Comparison of ENCODE assay signal across 8 mouse cellular contexts in the genomic region with DNA sequence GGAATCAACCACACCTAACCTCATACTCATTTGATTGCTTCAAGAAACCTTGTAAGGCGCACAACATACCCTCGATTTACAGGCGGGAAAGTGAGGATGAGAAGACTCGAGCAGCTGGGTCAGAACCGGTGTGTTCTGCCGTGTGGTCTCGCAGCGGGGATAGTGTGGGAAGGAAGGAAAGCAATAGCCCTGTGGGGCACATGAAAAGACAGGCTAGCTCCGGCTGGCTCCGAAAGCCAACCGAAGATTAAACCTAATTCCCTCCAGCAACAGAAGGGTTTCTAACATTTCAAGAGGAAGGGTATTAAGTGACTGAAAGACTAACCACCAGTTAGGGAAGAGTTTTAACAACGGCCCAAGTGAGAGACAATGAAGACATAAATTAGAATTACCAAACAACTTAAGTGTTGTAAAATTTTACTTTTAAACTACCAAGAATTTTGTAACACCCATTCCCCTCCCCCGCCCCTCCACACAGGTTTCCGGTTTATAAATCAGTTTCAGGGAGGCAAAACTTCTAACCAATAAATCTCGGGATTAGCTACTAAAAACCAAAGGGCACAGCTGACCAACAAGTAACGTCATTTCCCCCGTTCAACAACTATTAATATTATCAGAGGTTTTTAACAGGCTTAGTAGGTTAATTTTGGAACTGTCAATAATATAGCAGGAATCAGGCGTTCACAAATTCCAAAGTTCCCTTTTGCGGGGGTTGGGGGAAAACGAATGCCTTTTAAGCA. TPM values are rescaled to one million over a fixed set of nuclear protein-coding genes. Genes with fewer than 3 reads are reported as not detected.
DNase-seq lines count a peak whose midpoint lies in the region; ATAC-seq and TF ChIP-seq lines count a peak whose summit lies in the region.

No protein-coding gene starts in this region.

- peaks cover 12% of the 10 kb centered on the region for H3K79me2 ChIP-seq in heart, adult 2 months (replicated peaks; ENCODE audit: control insufficient read depth, insufficient read depth, low read length)

- peaks cover 17% of the 10 kb centered on the region for H3K4me1 ChIP-seq in heart, adult 2 months (ENCODE audit: control insufficient read depth, insufficient read depth, low read length)
- H3K4me1 ChIP-seq in G1E (ENCODE audit: insufficient read depth, low read depth, low read length): peaks cover 61% of the 10 kb centered on the region
- peaks cover 24% of the 10 kb centered on the region for H3K4me1 ChIP-seq in heart, embryonic 15.5 days (replicated peaks)
- H3K4me1 ChIP-seq in liver, embryonic 13.5 days (replicated peaks): peaks cover 47% of the 10 kb centered on the region

- no peak for DNase-seq in heart, adult 2 months
- no peak for DNase-seq in heart, postnatal 36 days
- no peak for DNase-seq in G1E (ENCODE audit: low spot score)
- DNase-seq in liver, embryonic 13.5 days: no peak
- no peak for DNase-seq in ovary, postnatal 10 days (ENCODE audit: low spot score)
- no peak for DNase-seq in right cerebral cortex, postnatal 4 days
- DNase-seq in urinary bladder, postnatal 4 days (ENCODE audit: low spot score in 2 of 2): no peak

- no peaks in the 10 kb centered on the region for H3K27me3 ChIP-seq in heart, adult 2 months (ENCODE audit: control insufficient read depth, insufficient read depth, low read length)
- H3K27me3 ChIP-seq in G1E (ENCODE audit: insufficient read depth, low read length): no peaks in the 10 kb centered on the region
- no peaks in the 10 kb centered on the region for H3K27me3 ChIP-seq in heart, embryonic 15.5 days
- no peaks in the 10 kb centered on the region for H3K27me3 ChIP-seq in liver, embryonic 13.5 days

- TF ChIP-seq EP300 in heart, adult 2 months (IDR thresholded peaks at IDR 0.05; ENCODE audit: insufficient read depth, low read depth, low read length): no peak

- H3K4me3 ChIP-seq in heart, adult 2 months: peak overlapping the region; percentile 90
- H3K4me3 ChIP-seq in G1E (ENCODE audit: low read depth, low read length): peak overlapping the region; percentile 96
- peak overlapping the region; percentile 90 for H3K4me3 ChIP-seq in heart, embryonic 15.5 days
- peak overlapping the region; percentile 99 for H3K4me3 ChIP-seq in liver, embryonic 13.5 days (replicated peaks)

- ATAC-seq in G1E (ENCODE audit: extremely low read depth, insufficient number of reproducible peaks, low FRiP score, poor library complexity, severe bottlenecking): no peak
- no peak for ATAC-seq in heart, embryonic 15.5 days (replicated peaks; ENCODE audit: insufficient number of reproducible peaks, insufficient read depth, low FRiP score, low read depth)
- no peak for ATAC-seq in liver, embryonic 13.5 days (ENCODE audit: low read depth)

- intact Hi-C loops in heart, adult 2 months (cut with DNase I): loop anchor here (2.0 kb wide), 1 partner anchor 54 kb away; no protein-coding TSS in a partner anchor
- intact Hi-C loops in heart, postnatal 36 days (cut with DNase I): loop anchor here (5.0 kb wide), 1 partner anchor 87 kb away; a partner anchor contains a TSS

- H3K27ac ChIP-seq in heart, adult 2 months: peak overlapping the region; percentile 98
- H3K27ac ChIP-seq in heart, embryonic 15.5 days: peak overlapping the region; percentile 98
- H3K27ac ChIP-seq in liver, embryonic 13.5 days: peak overlapping the region; percentile 96

- H3K4me2 ChIP-seq in heart, embryonic 15.5 days: peak overlapping the region; percentile 74
- H3K4me2 ChIP-seq in liver, embryonic 13.5 days: peak overlapping the region; percentile 86

- H3K9me3 ChIP-seq in G1E (replicated peaks): no peaks in the 10 kb centered on the region
- no peaks in the 10 kb centered on the region for H3K9me3 ChIP-seq in heart, embryonic 15.5 days (replicated peaks)
- H3K9me3 ChIP-seq in liver, embryonic 13.5 days (replicated peaks): no peaks in the 10 kb centered on the region

- no peak for TF ChIP-seq CTCF in heart, adult 2 months (IDR thresholded peaks at IDR 0.05)
- TF ChIP-seq CTCF in G1E (IDR thresholded peaks at IDR 0.05; ENCODE audit: low read depth, low read length): no peak

- H3K36me3 ChIP-seq in heart, adult 2 months (ENCODE audit: control insufficient read depth, insufficient read depth, low read length): peaks cover 16% of the 10 kb centered on the region
- H3K36me3 ChIP-seq in G1E (replicated peaks): peaks cover 70% of the 10 kb centered on the region
- peaks cover 32% of the 10 kb centered on the region; the same call in 1 of the 2 replicates for H3K36me3 ChIP-seq in heart, embryonic 15.5 days
- H3K36me3 ChIP-seq in liver, embryonic 13.5 days: peaks cover 48% of the 10 kb centered on the region

- TF ChIP-seq POLR2A in heart, adult 2 months (IDR thresholded peaks at IDR 0.05; ENCODE audit: insufficient read depth, low read depth, low read length): no peak

- 3% methylated on average over 20 of the region's 20 CpGs for WGBS in heart, adult 2 months
- 12% methylated on average over 20 of the region's 20 CpGs for WGBS in heart, embryonic 15.5 days
- 27% methylated on average over 20 of the region's 20 CpGs for WGBS in liver, embryonic 13.5 days (ENCODE audit: insufficient replicate concordance)

- H3K9ac ChIP-seq in heart, adult 2 months (ENCODE audit: low read depth, low read length): peak overlapping the region; percentile 97
- peak overlapping the region; percentile 99 for H3K9ac ChIP-seq in heart, embryonic 15.5 days
- H3K9ac ChIP-seq in liver, embryonic 13.5 days: peak overlapping the region; percentile 99

RNA-seq across cellular contexts. Expression of a gene that starts 1.5 kb away (rescaled TPM):
- total RNA-seq in heart, adult 2 months (2021): 10 to 100 TPM in 1 of 2 experiments, 1 to 10 TPM in 1; 9.7 to 10.7 TPM
- polyA plus RNA-seq in heart, adult 2 months (2012; rRNA removed): 6.6 and 7.4 TPM in 2 replicates
- total RNA-seq in heart, postnatal 36 days (2021): 10 to 100 TPM; 11.5 to 11.8 TPM
- total RNA-seq in G1E (2014; fragmentation: Nextera tagmentation): 34.4 and 44.8 TPM in 2 replicates
- total RNA-seq in G1E (2017): 5.5 and 6.1 TPM in 2 replicates
- 15.2 and 17.8 TPM in 2 replicates for polyA plus RNA-seq in G1E (2012)
- 3.2 and 3.8 TPM in 2 replicates for polyA plus RNA-seq in heart, embryonic 15.5 days (2015; fragmentation: Nextera tagmentation; extraction: Ambion mirVana)
- 1.2 and 1.4 TPM in 2 replicates for polyA plus RNA-seq in liver, embryonic 13.5 days (2015; fragmentation: Nextera tagmentation; extraction: Ambion mirVana)

RNA-seq across cellular contexts. Expression of a gene that starts 34.8 kb away (rescaled TPM):
- 100 to 1,000 TPM; 324 to 369 TPM for total RNA-seq in heart, adult 2 months (2021)
- polyA plus RNA-seq in heart, adult 2 months (2012; rRNA removed): 64.8 and 153 TPM in 2 replicates
- total RNA-seq in heart, postnatal 36 days (2021): 100 to 1,000 TPM; 301 to 316 TPM
- total RNA-seq in G1E (2014; fragmentation: Nextera tagmentation) (369 and 385 TPM in 2 replicates), G1E (2017) (393 and 558 TPM in 2 replicates)
- 39.0 and 61.0 TPM in 2 replicates for polyA plus RNA-seq in G1E (2012)
- 247 and 251 TPM in 2 replicates for polyA plus RNA-seq in heart, embryonic 15.5 days (2015; fragmentation: Nextera tagmentation; extraction: Ambion mirVana)
- polyA plus RNA-seq in liver, embryonic 13.5 days (2015; fragmentation: Nextera tagmentation; extraction: Ambion mirVana): 213 and 261 TPM in 2 replicates

RNA-seq across cellular contexts. Expression of a gene that starts 52.2 kb away (rescaled TPM):
- total RNA-seq in heart, adult 2 months (2021): 1 to 10 TPM; 8.8 to 10.0 TPM
- 16.2 and 18.1 TPM in 2 replicates for polyA plus RNA-seq in heart, adult 2 months (2012; rRNA removed)
- total RNA-seq in heart, postnatal 36 days (2021): 1 to 10 TPM; 5.5 to 8.6 TPM
- not detected in 2 replicates for total RNA-seq in G1E (2014; fragmentation: Nextera tagmentation)
- not detected in 2 replicates for total RNA-seq in G1E (2017)
- polyA plus RNA-seq in G1E (2012): not detected in 2 replicates
- 1.6 and 2.6 TPM in 2 replicates for polyA plus RNA-seq in heart, embryonic 15.5 days (2015; fragmentation: Nextera tagmentation; extraction: Ambion mirVana)
- 0.49 and 0.99 TPM in 2 replicates for polyA plus RNA-seq in liver, embryonic 13.5 days (2015; fragmentation: Nextera tagmentation; extraction: Ambion mirVana)
